ENCODE assay signal across 8 mouse cellular contexts in genomic region chr2:52957771-52958534, GRCm38 (mm10).
DNase-seq lines count a peak whose midpoint lies in the region; ATAC-seq and TF ChIP-seq lines count a peak whose summit lies in the region.
"Had no signal": no experiment of that assay in that cellular context is flagged by ENCODE, and none has a peak within 500 bp of the region (broad histone marks: within the 10 kb centered on the region; RNA-seq: fewer than 3 reads in every experiment).

No protein-coding gene starts in this region.

- H3K4me1 ChIP-seq in neural tube, embryonic 11.5 days (ENCODE audit: control insufficient read depth, insufficient read depth, low read length), result peaks cover 20% of the 10 kb centered on the region
- H3K4me1 ChIP-seq in forebrain, postnatal 0 days (ENCODE audit: insufficient read depth), result peaks cover 11% of the 10 kb centered on the region
- H3K4me1 ChIP-seq in midbrain, embryonic 11.5 days (ENCODE audit: control insufficient read depth, insufficient read depth, low read length), result peaks cover 23% of the 10 kb centered on the region
- peaks cover 5% of the 10 kb centered on the region; the same call in 1 of the 2 replicates for H3K4me1 ChIP-seq in lung, postnatal 0 days (ENCODE audit: insufficient read depth, low read depth, low read length)

- H3K36me3 ChIP-seq in neural tube, embryonic 11.5 days (ENCODE audit: control insufficient read depth, insufficient read depth, low read length), result no peaks in the 10 kb centered on the region
- H3K36me3 ChIP-seq in forebrain, postnatal 0 days (ENCODE audit: insufficient read depth), result no peaks in the 10 kb centered on the region
- H3K36me3 ChIP-seq in midbrain, embryonic 11.5 days (ENCODE audit: control insufficient read depth, insufficient read depth, low read length), result no peaks in the 10 kb centered on the region
- no peaks in the 10 kb centered on the region for H3K36me3 ChIP-seq in lung, postnatal 0 days (ENCODE audit: insufficient read depth, low read length)

- H3K9ac ChIP-seq in neural tube, embryonic 11.5 days (ENCODE audit: low read length), result no peak overlapping the region
- no peak overlapping the region for H3K9ac ChIP-seq in forebrain, postnatal 0 days
- H3K9ac ChIP-seq in midbrain, embryonic 11.5 days (ENCODE audit: low read length), result peak overlapping the region; percentile 51
- no peak overlapping the region for H3K9ac ChIP-seq in lung, postnatal 0 days (replicated peaks; ENCODE audit: low read depth)

- H3K4me3 ChIP-seq in neural tube, embryonic 11.5 days (ENCODE audit: low read depth, low read length), result no peak overlapping the region
- H3K4me3 ChIP-seq in forebrain, postnatal 0 days (ENCODE audit: low read depth, low read length), result no peak overlapping the region
- no peak overlapping the region for H3K4me3 ChIP-seq in midbrain, embryonic 11.5 days (ENCODE audit: low read depth, low read length)
- H3K4me3 ChIP-seq in lung, postnatal 0 days (ENCODE audit: low read depth, low read length), result no peak overlapping the region

- no peaks in the 10 kb centered on the region for H3K9me3 ChIP-seq in neural tube, embryonic 11.5 days (ENCODE audit: control insufficient read depth, low read length)
- H3K9me3 ChIP-seq in forebrain, postnatal 0 days (ENCODE audit: low read length), result no peaks in the 10 kb centered on the region
- no peaks in the 10 kb centered on the region for H3K9me3 ChIP-seq in midbrain, embryonic 11.5 days (ENCODE audit: control insufficient read depth, low read length)
- 0 out of 2 replicates have a peak, but pooled peaks cover 5% of the 10 kb centered on the region for H3K9me3 ChIP-seq in lung, postnatal 0 days (ENCODE audit: low read length)

- 36% methylated on average over 8 of the region's 8 CpGs for WGBS in neural tube, embryonic 11.5 days
- 34% methylated on average over 8 of the region's 8 CpGs for WGBS in forebrain, postnatal 0 days
- 14% methylated on average over 8 of the region's 8 CpGs for WGBS in midbrain, embryonic 11.5 days
- 61% methylated on average over 8 of the region's 8 CpGs for WGBS in lung, postnatal 0 days

- H3K4me2 ChIP-seq in neural tube, embryonic 11.5 days (ENCODE audit: low read depth), result no peak overlapping the region
- H3K4me2 ChIP-seq in forebrain, postnatal 0 days (ENCODE audit: low read depth), result no peak overlapping the region
- H3K4me2 ChIP-seq in midbrain, embryonic 11.5 days, result peak overlapping the region; percentile 38; the same call in 1 of the 2 replicates
- H3K4me2 ChIP-seq in lung, postnatal 0 days (replicated peaks; ENCODE audit: low read depth, low read length), result no peak overlapping the region

- no peaks in the 10 kb centered on the region for H3K27me3 ChIP-seq in neural tube, embryonic 11.5 days (ENCODE audit: control insufficient read depth, insufficient read depth, low read length)
- H3K27me3 ChIP-seq in forebrain, postnatal 0 days (ENCODE audit: insufficient read depth, low read length), result no peaks in the 10 kb centered on the region
- H3K27me3 ChIP-seq in midbrain, embryonic 11.5 days (ENCODE audit: control insufficient read depth, insufficient read depth, low read length), result no peaks in the 10 kb centered on the region
- H3K27me3 ChIP-seq in lung, postnatal 0 days (replicated peaks; ENCODE audit: insufficient read depth, low read length), result no peaks in the 10 kb centered on the region

- no peak for DNase-seq in neural tube, embryonic 11.5 days (ENCODE audit: low spot score)
- DNase-seq in neural tube, embryonic 10.5 days (ENCODE audit: extremely low spot score, low spot score), result no peak
- no peak for DNase-seq in forebrain, postnatal 0 days
- no peak for DNase-seq in midbrain, embryonic 11.5 days (ENCODE audit: low spot score, missing footprints)
- DNase-seq in lung, postnatal 0 days (ENCODE audit: low spot score), result no peak
- no peak for DNase-seq in yolk sac, embryonic 10.5 days (ENCODE audit: low spot score)

- peak overlapping the region; percentile 17; the same call in 1 of the 2 replicates for H3K27ac ChIP-seq in neural tube, embryonic 11.5 days (ENCODE audit: low read depth, low read length)
- no peak overlapping the region for H3K27ac ChIP-seq in forebrain, postnatal 0 days (ENCODE audit: low read depth, low read length)
- peak overlapping the region; percentile 71 for H3K27ac ChIP-seq in midbrain, embryonic 11.5 days (ENCODE audit: low read depth, low read length)
- H3K27ac ChIP-seq in lung, postnatal 0 days (ENCODE audit: low read length), result no peak overlapping the region
- H3K27ac ChIP-seq: macrophage had no signal

- peak; percentile 28; the same call in 1 of the 2 replicates for ATAC-seq in neural tube, embryonic 11.5 days (ENCODE audit: insufficient read depth, low FRiP score, low TSS enrichment)
- ATAC-seq in forebrain, postnatal 0 days, result peak; percentile 3; the same call in 1 of the 2 replicates
- peak; percentile 63 for ATAC-seq in midbrain, embryonic 11.5 days (ENCODE audit: low FRiP score)
- ATAC-seq in lung, postnatal 0 days, result no peak
- no peak for ATAC-seq in erythroid progenitor cell, adult 5-6 weeks (replicated peaks; ENCODE audit: low FRiP score, poor library complexity, severe bottlenecking)

- no peak for TF ChIP-seq EP300 in lung, postnatal 0 days (IDR thresholded peaks at IDR 0.05)

- no peak for TF ChIP-seq CTCF in forebrain, postnatal 0 days (IDR thresholded peaks at IDR 0.05; ENCODE audit: low read depth)
- TF ChIP-seq CTCF in lung, postnatal 0 days (IDR thresholded peaks at IDR 0.05), result no peak

Comparison
In these comparisons a context has a peak if more than half of its experiments do, and no peak if none do; other contexts are left out.
1. ATAC-seq: peak in neural tube, embryonic 11.5 days (single experiment), forebrain, postnatal 0 days (single experiment) and midbrain, embryonic 11.5 days (single experiment); none in lung, postnatal 0 days (single experiment) and erythroid progenitor cell, adult 5-6 weeks (single experiment).
2. H3K27ac ChIP-seq: peak in neural tube, embryonic 11.5 days (single experiment) and midbrain, embryonic 11.5 days (single experiment); none in forebrain, postnatal 0 days (single experiment) and lung, postnatal 0 days (single experiment).